Mouse (Mus musculus) adrenal gland, adult 2 months (tissue): ENCODE data around the gene Alk. TPM values are rescaled to one million over a fixed set of nuclear protein-coding genes. Genes with fewer than 3 reads are reported as not detected.
A peak's percentile ranks its signal among the peaks of the same experiment; 100 is the strongest.

Experiments used
- DNase-seq: peaks from one replicate; pipeline ENCODE4 v3.0.0; 2021
- polyA plus RNA-seq: library from polyadenylated mRNA; depleted of rRNA; stranded (reverse); fragments of >200 nt; gene quantifications from 2 replicates; pipeline ENCODE4 v1.2.3, GENCODE M21; 2012
- total RNA-seq, 2 experiments: library from RNA; stranded (reverse); gene quantifications; 2 replicates each; pipeline ENCODE4 v1.2.3; 2021

Alk gene
- total and polyA plus RNA-seq, 3 experiments: 0.01 to 0.07 (median 0.06) TPM

- DNase-seq: no peak
Measured at GRCm38 (mm10) chr17:72401349-72401748, 203.1 kb downstream of the Alk start.

- DNase-seq: no peak
Measured at GRCm38 (mm10) chr17:72399331-72400059, 204.9 kb downstream of the Alk start.

- DNase-seq: no peak
Measured at GRCm38 (mm10) chr17:72395956-72396355, 208.5 kb downstream of the Alk start.

DNA sequence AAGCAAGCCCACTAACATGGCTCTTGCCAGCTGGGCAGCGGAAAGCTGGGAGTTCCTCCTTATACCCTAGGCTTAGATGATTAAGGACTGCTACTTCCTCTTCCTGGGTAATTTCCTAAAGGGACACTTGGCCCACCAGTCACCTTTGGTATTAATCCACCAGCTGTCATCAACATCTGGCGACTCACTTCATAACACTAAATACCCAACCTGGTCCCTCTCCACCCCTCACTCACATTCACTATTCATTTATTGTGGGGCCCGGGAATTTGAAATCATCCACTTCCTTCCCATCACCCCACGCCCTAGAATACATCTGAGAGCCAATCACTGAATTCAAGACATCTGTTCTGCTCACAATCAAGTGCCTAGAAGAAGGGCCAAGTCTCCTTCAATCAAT, 235.4 kb downstream of the Alk start:
- no peak for DNase-seq

DNA sequence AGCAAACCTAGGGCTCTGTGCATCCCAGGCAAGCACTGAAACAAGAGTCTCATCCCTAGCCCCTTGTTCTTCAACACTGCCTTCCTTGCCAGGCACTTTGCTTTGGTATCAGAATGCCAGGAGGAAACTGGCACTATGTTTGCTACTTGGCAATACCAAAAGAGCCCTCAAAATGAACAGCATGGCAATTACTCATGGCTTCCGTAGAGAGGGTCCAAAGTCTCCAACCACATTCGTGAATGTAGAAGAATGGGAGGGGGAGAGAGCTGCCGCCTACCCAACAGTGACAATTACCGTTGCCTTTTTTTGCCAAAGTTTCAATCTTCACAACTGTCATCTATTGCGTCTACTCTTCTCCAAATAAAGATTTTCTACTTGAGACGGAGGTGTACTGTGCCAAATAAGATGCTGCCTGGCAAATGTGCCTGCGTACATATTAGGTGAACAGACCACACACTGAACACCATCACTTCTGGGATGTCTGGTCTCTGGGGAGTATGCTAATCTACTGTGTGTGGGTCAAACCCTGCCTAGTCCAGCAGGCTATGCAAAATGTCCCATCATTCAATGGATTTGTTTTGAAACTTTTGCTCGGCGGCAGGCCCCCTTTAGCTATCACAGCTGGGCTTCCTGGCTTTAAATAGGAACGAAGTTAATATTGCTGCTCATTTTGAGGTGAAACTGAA, 241.5 kb downstream of the Alk start:
- DNase-seq: no peak

DNA sequence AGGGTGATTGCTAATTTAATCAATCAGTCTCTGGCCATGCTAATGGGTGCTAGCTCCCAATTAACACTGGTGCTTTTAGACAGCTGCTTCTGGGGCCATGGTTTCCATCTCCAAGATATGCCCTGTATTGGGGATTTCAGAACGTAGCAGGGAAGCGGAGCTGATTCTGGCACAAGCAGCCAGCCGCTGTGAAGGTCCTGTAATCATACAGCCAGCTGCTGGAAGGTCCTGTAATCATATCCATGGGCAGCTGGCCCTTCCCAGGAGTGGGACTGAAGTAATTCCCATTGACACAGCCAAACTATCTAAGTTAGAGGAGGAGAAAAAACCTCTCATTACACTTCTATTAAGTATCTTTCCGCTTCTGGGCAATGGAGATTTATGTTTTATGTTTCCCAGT, 242.5 kb downstream of the Alk start:
- DNase-seq: no peak

- DNase-seq: no peak
Measured at GRCm38 (mm10) chr17:72356759-72357302, 247.6 kb downstream of the Alk start.

GRCm38 (mm10) chr17:72339437-72339836, 265.0 kb downstream of the Alk start:
- DNase-seq: no peak

DNA sequence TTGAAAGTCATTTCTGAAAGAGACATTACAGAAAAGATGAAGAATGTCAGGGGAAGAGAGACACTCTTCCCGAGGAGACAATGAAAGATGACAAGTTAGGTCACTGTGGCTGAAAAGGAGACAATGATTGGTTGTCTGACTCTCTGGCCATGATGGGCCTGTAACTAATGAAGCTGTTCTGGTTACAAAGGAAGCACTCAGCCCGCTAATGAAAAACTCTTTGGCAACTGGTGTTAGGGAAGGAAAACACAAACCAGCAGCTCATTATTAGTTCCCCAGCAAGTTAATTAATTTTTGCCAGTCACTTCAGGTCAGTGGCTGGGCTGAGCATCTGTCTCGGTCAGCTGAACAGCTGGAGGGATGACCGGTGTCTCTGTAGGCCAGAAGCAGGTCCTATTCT, 271.5 kb downstream of the Alk start:
- no peak for DNase-seq

GRCm38 (mm10) chr17:72325941-72326340, 278.5 kb downstream of the Alk start:
- DNase-seq: peak; percentile 3

DNA sequence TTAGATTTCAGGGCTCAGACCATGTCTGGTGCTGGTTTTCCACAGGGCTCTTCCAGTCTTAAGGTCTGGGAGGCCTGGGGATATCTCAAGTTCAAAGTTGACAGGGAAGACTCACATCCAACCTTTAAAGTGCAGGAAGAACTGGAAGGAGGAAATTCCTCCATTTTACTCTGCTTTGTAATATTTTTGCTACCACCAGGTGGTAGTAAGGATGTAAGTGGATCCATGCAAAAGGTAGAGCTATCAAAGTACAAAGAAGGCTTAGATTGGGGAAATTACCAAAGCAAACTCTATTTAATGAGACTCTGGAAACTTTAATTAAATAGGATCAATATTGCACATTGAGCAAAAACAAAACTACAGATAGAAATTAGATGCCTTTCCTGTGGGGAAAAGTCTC, 284.9 kb downstream of the Alk start:
- no peak for DNase-seq

DNA sequence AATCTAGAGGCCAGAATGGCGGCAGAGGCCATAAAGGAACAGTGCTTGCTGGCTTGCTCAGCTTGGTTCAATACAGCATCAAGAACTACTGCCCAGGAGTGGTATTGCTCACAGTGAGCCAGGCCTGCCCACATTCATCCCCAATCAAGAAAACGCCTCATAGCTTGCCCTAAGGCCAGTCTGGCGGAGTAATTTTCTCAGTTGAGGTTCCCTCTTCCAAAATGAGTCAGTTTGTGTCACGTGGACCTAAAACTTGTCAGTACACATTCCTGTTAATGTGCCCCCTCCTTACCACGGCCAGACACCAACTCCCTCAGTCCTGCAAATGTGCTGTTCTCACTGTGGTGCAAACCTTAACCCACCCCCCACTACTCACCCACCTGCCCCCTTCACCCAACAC, 304.8 kb downstream of the Alk start:
- no peak for DNase-seq

DNA sequence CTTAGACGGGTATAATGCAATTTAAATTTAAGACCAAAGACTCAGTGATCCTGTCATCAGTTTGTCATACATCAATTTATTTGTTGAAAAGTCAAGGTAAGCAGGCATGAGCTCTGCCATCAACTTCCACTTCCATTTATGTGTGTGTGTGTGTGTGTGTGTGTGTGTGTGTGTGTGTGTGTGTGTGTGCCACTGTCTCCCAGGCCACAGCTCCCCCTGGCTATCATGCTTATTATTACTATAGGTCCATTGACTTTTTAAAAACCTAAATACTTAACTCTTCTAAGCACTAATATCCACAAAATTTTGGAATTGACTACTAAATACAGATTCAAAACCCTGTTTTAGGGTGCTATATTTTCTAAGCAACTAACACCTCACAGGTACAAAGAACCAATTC, 308.1 kb downstream of the Alk start:
- no peak for DNase-seq

DNA sequence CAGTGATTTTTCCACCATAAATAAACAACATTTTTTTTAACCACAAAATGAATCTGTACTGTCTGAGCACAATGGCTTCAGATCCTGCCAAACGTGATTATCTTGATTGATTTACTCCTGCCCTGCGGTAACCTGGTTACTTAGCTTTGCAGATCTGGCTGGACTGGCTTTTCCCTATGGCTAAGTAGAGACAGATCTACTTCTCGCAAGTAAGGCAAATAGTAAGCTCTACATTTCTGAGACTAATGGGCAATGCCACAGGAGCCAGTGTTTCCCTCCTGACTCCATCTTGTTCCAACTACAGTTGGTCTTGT, 311.2 kb downstream of the Alk start:
- no peak for DNase-seq

DNA sequence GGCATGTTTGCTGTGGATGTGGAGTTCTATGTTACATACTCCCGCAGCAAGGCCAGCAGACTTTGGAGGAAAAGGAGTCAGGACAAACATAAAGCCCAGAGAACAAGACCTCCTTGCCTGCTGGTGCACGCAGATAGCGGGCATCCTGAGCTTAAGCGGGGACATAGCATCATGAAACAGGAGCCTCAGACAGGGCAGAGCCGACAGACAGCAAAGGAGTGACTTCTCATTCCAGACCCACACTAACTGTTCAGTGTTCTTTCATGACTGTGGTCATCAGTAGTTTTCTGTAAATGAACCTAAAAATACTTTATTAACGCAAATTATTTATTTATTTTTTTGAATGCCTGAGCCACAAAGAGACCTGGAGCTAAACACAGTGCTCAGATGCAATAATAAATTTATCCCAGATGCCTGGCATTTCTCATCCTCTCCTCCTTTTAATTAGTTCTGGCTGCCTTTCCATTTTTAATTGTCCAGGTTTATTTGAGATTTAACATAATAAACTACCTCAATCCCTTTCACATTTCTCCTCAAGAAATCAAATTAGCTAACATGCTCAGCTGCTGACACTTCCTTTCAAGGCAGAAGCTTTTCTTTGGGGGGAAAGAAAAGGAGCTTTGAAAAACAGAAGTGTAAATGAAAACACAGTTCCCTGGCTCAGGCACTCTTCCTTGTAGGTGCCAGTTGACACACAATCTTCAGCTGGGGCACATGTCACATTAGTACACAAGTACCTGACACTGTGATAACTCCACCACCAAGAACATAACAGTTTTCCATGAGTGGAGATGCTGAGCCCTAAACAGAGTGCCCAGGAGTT, 311.8 kb downstream of the Alk start:
- DNase-seq: no peak

- DNase-seq: no peak
Measured at GRCm38 (mm10) chr17:72285961-72286360, 318.5 kb downstream of the Alk start.

DNA sequence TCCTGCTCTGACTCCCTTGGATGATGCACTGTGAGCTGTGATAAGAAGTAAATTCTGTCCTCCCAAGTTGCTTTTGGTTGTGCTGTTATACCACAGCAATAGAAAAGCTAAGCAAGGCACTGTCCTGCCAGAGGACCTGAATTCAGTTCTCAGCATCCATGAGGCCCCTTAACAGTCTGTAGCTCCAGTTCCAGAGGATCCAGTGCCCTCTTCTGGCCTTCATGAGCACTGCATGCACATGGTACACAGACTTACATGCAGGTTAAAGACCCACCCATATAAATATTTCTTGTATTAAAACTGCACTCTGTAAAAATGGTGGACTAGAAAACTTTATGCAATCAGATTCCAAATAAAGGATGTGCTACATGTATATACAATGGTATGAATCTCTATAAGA, 326.1 kb downstream of the Alk start:
- DNase-seq: no peak

- DNase-seq: no peak
Measured at GRCm38 (mm10) chr17:72276778-72277177, 327.6 kb downstream of the Alk start.

DNA sequence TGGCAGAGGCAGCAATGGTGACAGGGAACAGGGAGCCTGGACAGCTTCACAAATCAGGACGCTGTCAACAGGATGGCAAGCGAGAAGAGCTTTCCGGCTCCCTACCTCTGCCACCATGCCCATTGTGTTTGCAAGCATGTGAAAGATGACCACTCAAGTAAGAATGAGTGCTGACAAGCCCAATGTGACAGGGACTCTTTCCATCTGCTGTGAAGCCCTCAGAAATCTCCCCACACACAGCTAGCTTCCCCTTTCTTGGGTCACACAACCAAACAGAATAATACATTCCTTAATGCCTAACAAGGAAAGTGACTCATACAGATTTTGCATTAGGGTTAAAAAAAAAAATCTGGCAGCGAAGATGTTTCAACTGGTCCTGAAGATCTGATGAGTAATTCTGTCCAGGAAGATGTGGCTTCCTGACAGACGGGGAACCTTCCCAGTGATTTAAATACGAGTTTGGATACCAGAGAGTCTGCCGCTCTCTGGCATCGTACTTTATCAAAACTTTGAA, 329.0 kb downstream of the Alk start:
- no peak for DNase-seq

- no peak for DNase-seq
Measured at GRCm38 (mm10) chr17:72274205-72274604, 330.2 kb downstream of the Alk start.

GRCm38 (mm10) chr17:72271640-72272039, 332.8 kb downstream of the Alk start:
- DNase-seq: no peak

- no peak for DNase-seq
Measured at GRCm38 (mm10) chr17:72268529-72268928, 335.9 kb downstream of the Alk start.
